Mouse (Mus musculus) intestine, embryonic 14.5 days (tissue): ENCODE measurements around the gene Arrdc3. TPM values are rescaled to one million over a fixed set of nuclear protein-coding genes. Genes with fewer than 3 reads are reported as not detected.
A peak's percentile ranks its signal among the peaks of the same experiment; 100 is the strongest.

ENCODE experiments used
- ATAC-seq: fragments of 200-750 bp; cut with Nextera tagmentation; replicated peaks from 2 replicates; pipeline ENCODE4 v1.8.0; 2017; ENCODE audit warnings: low read depth, moderate number of reproducible peaks, moderate TSS enrichment, moderate library complexity; ENCODE audit not compliant: low FRiP score, low TSS enrichment
- DNase-seq: peaks from one replicate; pipeline ENCODE4 v3.0.0-alpha.2; 2018; ENCODE audit warnings: low spot score
- H3K27ac ChIP-seq: fragments of 300-500 bp; sonication (generic); 2 replicates; pipeline ENCODE4 v1.5.1; 2014; ENCODE audit warnings: low read depth, mild to moderate bottlenecking, control low read depth
- H3K27me3 ChIP-seq: fragments of 300-500 bp; sonication (generic); replicated peaks from 2 replicates; pipeline ENCODE4 v1.6.1; 2014; ENCODE audit warnings: low read length, control low read depth; ENCODE audit not compliant: control insufficient read depth, insufficient read depth
- H3K36me3 ChIP-seq: fragments of 300-500 bp; sonication (generic); 2 replicates; pipeline ENCODE4 v1.6.1; 2014; ENCODE audit warnings: low read length, control low read depth; ENCODE audit not compliant: control insufficient read depth, insufficient read depth
- H3K4me1 ChIP-seq: fragments of 300-500 bp; sonication (generic); replicated peaks from 2 replicates; pipeline ENCODE4 v1.6.1; 2014; ENCODE audit warnings: low read length, control low read depth, mixed read lengths; ENCODE audit not compliant: control insufficient read depth, insufficient read depth
- H3K4me2 ChIP-seq: fragments of 300-500 bp; sonication (generic); 2 replicates; pipeline ENCODE4 v1.6.1; 2014; ENCODE audit warnings: low read length
- H3K4me3 ChIP-seq: fragments of 300-500 bp; sonication (generic); 2 replicates; pipeline ENCODE4 v1.5.1; 2014; ENCODE audit warnings: low read depth, low read length, control low read depth, mixed read lengths
- H3K9ac ChIP-seq: fragments of 300-500 bp; sonication (generic); 2 replicates; pipeline ENCODE4 v1.6.1; 2014; ENCODE audit warnings: mild to moderate bottlenecking, low read length
- H3K9me3 ChIP-seq: fragments of 300-500 bp; sonication (generic); 2 replicates; pipeline ENCODE4 v1.6.1; 2016; ENCODE audit warnings: low read length, control low read depth; ENCODE audit not compliant: control insufficient read depth
- WGBS: fragments of 180-500 bp; shearing (Covaris S2); extraction: QIAGEN DNeasy Blood & Tissue Kit; methylation state at CpG from one replicate; pipeline ENCODE4 v1.1.7; 2014; 5-methylcytosine and 5-hydroxymethylcytosine counted together
- polyA plus RNA-seq: library from polyadenylated mRNA; unstranded; fragments of >200 nt; fragmentation: Nextera tagmentation; extraction: Ambion mirVana; gene quantifications from 2 replicates; pipeline ENCODE4 v1.2.1, GENCODE M21; 2014

Arrdc3 gene
- 59.5 and 71.0 TPM in 2 replicates for polyA plus RNA-seq

DNA sequence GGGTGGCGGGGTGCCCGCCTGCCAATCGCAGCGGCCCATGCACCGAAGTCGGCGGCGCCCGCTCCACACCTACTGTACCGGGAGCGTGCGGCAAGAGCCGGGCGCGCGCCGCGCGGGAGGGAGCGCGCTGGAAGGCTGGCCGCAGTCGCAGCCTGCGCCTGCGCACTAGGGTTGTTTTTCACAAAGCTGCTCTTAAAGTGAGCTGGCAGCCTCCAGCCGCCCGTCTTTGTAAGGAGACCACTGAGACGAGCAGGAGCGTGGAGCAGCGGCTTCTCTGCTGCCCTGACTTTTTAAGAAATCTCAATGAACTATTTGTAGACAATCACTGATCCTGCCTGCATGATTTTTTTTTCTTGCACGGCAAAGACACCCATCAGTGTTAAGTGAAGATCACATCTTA lies at the start of gene Arrdc3:
Gene Arrdc3, plus strand, starts transcription at position 195 of the 400 bp plus-strand sequence.
- Histone ChIP-seq H3K36me3 (peaks cover 7% of the 10 kb centered on the region), H3K4me3 (peak within 1 kb of the TSS; percentile 96), H3K4me1 (peaks cover 8% of the 10 kb centered on the region), H3K27me3 (no peaks in the 10 kb centered on the region), H3K27ac (peak within 1 kb of the TSS; percentile 100), H3K4me2 (peak within 1 kb of the TSS; percentile 63), H3K9me3 (no peaks in the 10 kb centered on the region), H3K9ac (peak within 1 kb of the TSS; percentile 100)
- DNase-seq: peak; percentile 99
- peak; percentile 52 for ATAC-seq
- WGBS: under 1% methylated on average over 22 of the region's 31 CpGs

GRCm38 (mm10) chr13:80862215-80862614 lies 21.0 kb upstream of the Arrdc3 start:
- DNase-seq: peak; percentile 85
- Histone ChIP-seq H3K4me2 (no peak overlapping the region), H3K27ac (no peak overlapping the region), H3K4me3 (no peak overlapping the region), H3K9me3 (no peaks in the 10 kb centered on the region), H3K36me3 (no peaks in the 10 kb centered on the region), H3K9ac (no peak overlapping the region), H3K4me1 (no peaks in the 10 kb centered on the region), H3K27me3 (no peaks in the 10 kb centered on the region)
- ATAC-seq: 0 out of 2 replicates have a peak, but pooled peaks have one; percentile 36
- WGBS: 10% methylated on average over 5 of the region's 5 CpGs

DNA sequence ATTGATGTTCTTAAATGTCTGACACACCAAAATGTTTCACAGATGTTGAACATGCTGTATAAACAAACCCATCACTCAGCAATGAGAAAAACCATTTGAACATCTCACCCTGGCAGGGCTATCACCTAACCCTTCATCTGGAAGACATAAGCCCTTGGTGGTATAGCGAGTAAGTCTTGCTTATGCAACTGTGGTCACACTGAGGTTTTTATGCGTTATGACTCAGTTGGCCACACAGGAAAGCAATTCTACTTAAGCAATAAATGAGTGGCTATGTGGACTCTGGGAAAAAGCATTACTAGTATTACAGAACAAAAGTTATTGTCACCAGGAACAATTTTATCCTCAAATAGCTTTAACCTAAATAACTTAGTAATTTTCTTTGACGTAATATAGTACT lies 19.0 kb upstream of the Arrdc3 start:
- H3K27ac ChIP-seq: no peak overlapping the region
- H3K4me2 ChIP-seq: no peak overlapping the region
- H3K9ac ChIP-seq: no peak overlapping the region
- H3K27me3 ChIP-seq: no peaks in the 10 kb centered on the region
- DNase-seq (no peak), ATAC-seq (no peak)
- H3K4me1 ChIP-seq: no peaks in the 10 kb centered on the region
- no peaks in the 10 kb centered on the region for H3K36me3 ChIP-seq
- WGBS: 75% methylated on average over 3 of the region's 3 CpGs
- H3K9me3 ChIP-seq: no peaks in the 10 kb centered on the region
- no peak overlapping the region for H3K4me3 ChIP-seq

DNA sequence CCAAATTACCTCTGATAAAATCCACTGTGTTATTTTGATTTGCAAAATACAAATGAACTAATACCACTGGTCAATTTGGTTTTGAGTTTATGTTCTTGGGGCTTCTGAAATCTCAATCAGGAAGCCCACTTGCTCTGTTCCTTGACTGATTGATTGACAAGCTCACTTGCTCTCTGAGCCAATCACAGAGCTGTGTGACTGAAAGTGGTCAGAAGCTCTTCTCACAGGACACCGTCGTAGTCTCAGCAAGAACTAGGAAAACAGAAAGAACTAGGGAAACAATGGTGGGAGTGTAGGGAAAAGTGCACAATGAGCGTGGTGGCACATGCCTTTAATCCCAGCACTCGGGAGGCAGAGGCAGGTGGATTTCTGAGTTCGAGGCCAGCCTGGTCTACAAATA lies 8.1 kb upstream of the Arrdc3 start:
- no peaks in the 10 kb centered on the region for H3K36me3 ChIP-seq
- no peak overlapping the region for H3K9ac ChIP-seq
- no peak overlapping the region for H3K4me2 ChIP-seq
- WGBS: 92% methylated on average over 5 of the region's 5 CpGs
- no peak overlapping the region for H3K27ac ChIP-seq
- no peak overlapping the region for H3K4me3 ChIP-seq
- H3K27me3 ChIP-seq: no peaks in the 10 kb centered on the region
- H3K9me3 ChIP-seq: no peaks in the 10 kb centered on the region
- no peak for ATAC-seq
- DNase-seq: no peak
- H3K4me1 ChIP-seq: no peaks in the 10 kb centered on the region

- DNase-seq (no peak), ATAC-seq (no peak)
- WGBS: 86% methylated on average over 4 of the region's 4 CpGs
- Histone ChIP-seq H3K4me2 (no peak overlapping the region), H3K9me3 (no peaks in the 10 kb centered on the region), H3K4me1 (peaks cover 5% of the 10 kb centered on the region), H3K36me3 (no peaks in the 10 kb centered on the region), H3K27ac (no peak overlapping the region), H3K4me3 (no peak overlapping the region), H3K9ac (no peak overlapping the region), H3K27me3 (no peaks in the 10 kb centered on the region)
Measured at GRCm38 (mm10) chr13:80880756-80881155, 2.4 kb upstream of the Arrdc3 start.

DNA sequence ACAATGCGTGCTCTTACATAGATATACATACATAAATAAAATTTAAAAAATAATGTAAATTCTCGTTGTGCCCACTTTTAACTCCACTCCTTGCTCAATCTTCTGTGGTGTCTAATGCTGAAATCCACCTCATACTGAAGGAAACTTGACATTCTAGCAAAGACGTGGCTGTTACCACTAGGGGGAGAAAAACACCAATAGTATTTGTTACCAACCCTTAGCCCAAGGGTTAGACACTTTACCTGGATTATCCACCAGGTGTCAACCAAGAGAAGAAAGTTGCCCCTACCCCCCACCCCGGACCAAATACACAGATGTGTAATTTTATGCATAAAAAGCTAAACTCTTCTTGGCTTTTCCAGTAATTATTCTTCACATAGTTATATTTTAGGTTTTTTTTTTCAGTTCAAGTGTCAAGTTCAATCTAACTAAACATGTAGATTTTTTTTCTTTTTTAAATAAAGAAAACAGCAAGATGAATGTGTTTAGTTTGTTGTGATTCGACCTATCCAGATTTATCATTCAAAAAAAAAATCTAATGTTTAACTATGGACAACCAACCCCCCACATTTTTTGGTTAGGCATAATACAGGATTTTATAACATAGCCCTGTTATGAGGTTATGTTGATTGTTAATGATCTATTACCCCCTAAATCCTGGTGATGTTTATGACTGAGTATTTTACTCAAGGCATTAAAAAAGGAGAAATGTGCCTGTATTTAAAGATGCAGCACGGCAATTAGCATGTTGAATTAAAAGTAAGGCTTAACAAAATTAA lies 1.3 kb upstream of the Arrdc3 start:
- Histone ChIP-seq H3K4me3 (no peak overlapping the region), H3K36me3 (no peaks in the 10 kb centered on the region), H3K9ac (peak overlapping the region; percentile 100), H3K27ac (peak overlapping the region; percentile 100), H3K4me1 (peaks cover 8% of the 10 kb centered on the region), H3K9me3 (no peaks in the 10 kb centered on the region), H3K27me3 (no peaks in the 10 kb centered on the region), H3K4me2 (peak overlapping the region; percentile 63)
- ATAC-seq: no peak
- DNase-seq: peak; percentile 65
- WGBS: 17% methylated on average over 6 of the region's 6 CpGs

DNA sequence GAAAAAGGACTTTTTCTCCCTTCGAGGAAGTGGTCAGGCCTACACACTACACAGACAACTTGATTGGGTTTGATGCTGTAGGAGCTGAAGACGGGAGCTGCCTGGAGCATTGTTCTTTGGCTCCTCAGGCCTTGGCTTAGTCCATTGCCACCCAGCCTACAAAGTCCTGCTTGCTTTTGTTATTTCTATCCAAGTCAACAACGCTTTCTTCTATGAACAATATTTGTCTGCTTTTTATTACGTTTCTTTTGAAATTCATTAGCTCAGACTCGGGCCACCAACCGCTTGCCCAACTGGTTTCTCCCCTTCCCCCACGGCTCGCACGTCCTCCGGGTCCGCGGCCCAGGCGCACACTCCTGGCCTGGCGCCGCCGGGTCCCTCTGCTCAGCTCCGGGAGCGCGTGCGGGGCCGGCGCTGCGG lies 458 bp upstream of the Arrdc3 start:
- H3K4me2 ChIP-seq: peak overlapping the region; percentile 63
- H3K4me1 ChIP-seq: peaks cover 8% of the 10 kb centered on the region
- peak overlapping the region; percentile 100 for H3K27ac ChIP-seq
- ATAC-seq (peak; percentile 44), DNase-seq (peak; percentile 82)
- no peaks in the 10 kb centered on the region for H3K27me3 ChIP-seq
- H3K9me3 ChIP-seq: no peaks in the 10 kb centered on the region
- WGBS: under 1% methylated on average over 23 of the region's 23 CpGs
- peak overlapping the region; percentile 96 for H3K4me3 ChIP-seq
- peak overlapping the region; percentile 100 for H3K9ac ChIP-seq
- H3K36me3 ChIP-seq: peaks cover 3% of the 10 kb centered on the region

GRCm38 (mm10) chr13:80883649-80884376 lies 629 bp downstream of the Arrdc3 start:
- under 1% methylated on average over 23 of the region's 23 CpGs for WGBS
- H3K27me3 ChIP-seq: no peaks in the 10 kb centered on the region
- peaks cover 12% of the 10 kb centered on the region for H3K36me3 ChIP-seq
- H3K4me1 ChIP-seq: peaks cover 8% of the 10 kb centered on the region
- H3K4me2 ChIP-seq: peak overlapping the region; percentile 63
- no peaks in the 10 kb centered on the region for H3K9me3 ChIP-seq
- peak overlapping the region; percentile 96 for H3K4me3 ChIP-seq
- ATAC-seq (no peak), DNase-seq (peak; percentile 70)
- H3K9ac ChIP-seq: peak overlapping the region; percentile 100
- peak overlapping the region; percentile 100 for H3K27ac ChIP-seq
